ENCODE assay signal across 12 mouse cellular contexts in genomic region chr14:47634846-47635245, GRCm38 (mm10). TPM values are rescaled to one million over a fixed set of nuclear protein-coding genes. Genes with fewer than 3 reads are reported as not detected.
DNase-seq lines count a peak whose midpoint lies in the region; ATAC-seq and TF ChIP-seq lines count a peak whose summit lies in the region.
"Had no signal": no experiment of that assay in that cellular context is flagged by ENCODE, and none has a peak within 500 bp of the region (broad histone marks: within the 10 kb centered on the region; RNA-seq: fewer than 3 reads in every experiment).

No protein-coding gene starts in this region.

- peaks cover 35% of the 10 kb centered on the region for H3K4me1 ChIP-seq in heart, embryonic 10.5 days
- peaks cover 3% of the 10 kb centered on the region; the same call in 1 of the 2 replicates for H3K4me1 ChIP-seq in liver, adult 2 months (ENCODE audit: control insufficient read depth, insufficient read depth, low read length)
- H3K4me1 ChIP-seq in embryonic facial prominence, embryonic 13.5 days = peaks cover 21% of the 10 kb centered on the region
- H3K4me1 ChIP-seq in liver, embryonic 13.5 days (replicated peaks) = peaks cover 30% of the 10 kb centered on the region

- DNase-seq in heart, embryonic 10.5 days (ENCODE audit: low spot score) = no peak
- DNase-seq in heart, postnatal 36 days = no peak
- no peak for DNase-seq in liver, adult 2 months (ENCODE audit: extremely low read depth, low read depth, low spot score)
- no peak for DNase-seq in liver
- DNase-seq in liver, embryonic 13.5 days = no peak
- DNase-seq in spleen, postnatal 4 days (ENCODE audit: low spot score in 2 of 2) = no peak
- DNase-seq: cerebellum, adult 2 months; spleen, adult 18-20 months had no signal

- H3K27ac ChIP-seq in heart, embryonic 10.5 days = peak overlapping the region; percentile 78
- H3K27ac ChIP-seq in liver, adult 2 months (replicated peaks; ENCODE audit: insufficient read depth, low read depth, low read length) = peak overlapping the region; percentile 8; the same call in 1 of the 2 replicates
- no peak overlapping the region for H3K27ac ChIP-seq in embryonic facial prominence, embryonic 13.5 days
- no peak overlapping the region; the same call in 1 of the 2 replicates for H3K27ac ChIP-seq in liver, embryonic 13.5 days

- no peak for TF ChIP-seq CTCF in liver, adult 2 months (IDR thresholded peaks at IDR 0.05; ENCODE audit: low read depth, low read length)

- intact Hi-C loops in heart, postnatal 36 days (cut with DNase I) = no loop called here

- no peaks in the 10 kb centered on the region for H3K36me3 ChIP-seq in heart, embryonic 10.5 days
- no peaks in the 10 kb centered on the region for H3K36me3 ChIP-seq in liver, adult 2 months (ENCODE audit: control insufficient read depth, insufficient read depth, low read length)
- H3K36me3 ChIP-seq in embryonic facial prominence, embryonic 13.5 days = no peaks in the 10 kb centered on the region
- no peaks in the 10 kb centered on the region for H3K36me3 ChIP-seq in liver, embryonic 13.5 days

- 50% methylated on average over 7 of the region's 7 CpGs for WGBS in heart, embryonic 10.5 days
- WGBS in liver, adult 2 months = 74% methylated on average over 7 of the region's 7 CpGs
- WGBS in embryonic facial prominence, embryonic 13.5 days = 46% methylated on average over 7 of the region's 7 CpGs
- 45% methylated on average over 7 of the region's 7 CpGs for WGBS in liver, embryonic 13.5 days (ENCODE audit: insufficient replicate concordance)

- H3K79me2 ChIP-seq in liver, adult 2 months (ENCODE audit: control insufficient read depth, insufficient read depth, low read length) = no peaks in the 10 kb centered on the region

- H3K27me3 ChIP-seq in heart, embryonic 10.5 days (ENCODE audit: insufficient read depth, poor library complexity, severe bottlenecking) = no peaks in the 10 kb centered on the region
- H3K27me3 ChIP-seq in liver, adult 2 months (ENCODE audit: control insufficient read depth, insufficient read depth, low read length) = no peaks in the 10 kb centered on the region
- no peaks in the 10 kb centered on the region; the same call in 1 of the 2 replicates for H3K27me3 ChIP-seq in embryonic facial prominence, embryonic 13.5 days
- no peaks in the 10 kb centered on the region for H3K27me3 ChIP-seq in liver, embryonic 13.5 days

- ATAC-seq in embryonic facial prominence, embryonic 13.5 days (ENCODE audit: insufficient number of reproducible peaks, insufficient read depth, low FRiP score, low TSS enrichment, low read depth) = peak; percentile 37; the same call in 1 of the 2 replicates
- ATAC-seq in liver, embryonic 13.5 days (ENCODE audit: low read depth) = peak; percentile 34; the same call in 1 of the 2 replicates
- no peak for ATAC-seq in activated CD4-positive, CD25-positive, alpha-beta regulatory T cell, adult 4 months
- ATAC-seq: forebrain, embryonic 14.5 days; inflammation-experienced regulatory T-cells, adult 6 months had no signal

- H3K4me2 ChIP-seq in embryonic facial prominence, embryonic 13.5 days = peak overlapping the region; percentile 35
- H3K4me2 ChIP-seq in liver, embryonic 13.5 days = peak overlapping the region; percentile 6; the same call in 1 of the 2 replicates

- H3K9me3 ChIP-seq in heart, embryonic 10.5 days = no peaks in the 10 kb centered on the region
- H3K9me3 ChIP-seq in embryonic facial prominence, embryonic 13.5 days = no peaks in the 10 kb centered on the region
- H3K9me3 ChIP-seq in liver, embryonic 13.5 days (replicated peaks) = no peaks in the 10 kb centered on the region

- H3K9ac ChIP-seq in liver, adult 2 months (ENCODE audit: low read depth, low read length) = no peak overlapping the region
- no peak overlapping the region for H3K9ac ChIP-seq in embryonic facial prominence, embryonic 13.5 days
- no peak overlapping the region for H3K9ac ChIP-seq in liver, embryonic 13.5 days

- TF ChIP-seq POLR2A in liver, adult 2 months (IDR thresholded peaks at IDR 0.05; ENCODE audit: extremely low read depth, insufficient read depth, low read length) = no peak

- H3K4me3 ChIP-seq in heart, embryonic 10.5 days = 0 out of 2 replicates have a peak overlapping the region, but pooled peaks have one; percentile 7
- no peak overlapping the region for H3K4me3 ChIP-seq in liver, adult 2 months (ENCODE audit: insufficient read depth, low read depth, low read length)
- H3K4me3 ChIP-seq in embryonic facial prominence, embryonic 13.5 days = no peak overlapping the region
- H3K4me3 ChIP-seq in liver, embryonic 13.5 days (replicated peaks) = no peak overlapping the region

RNA-seq across cellular contexts. Expression of gene Ktn1, which starts 13.4 kb away (rescaled TPM):
- polyA plus RNA-seq in heart, embryonic 10.5 days (2016; fragmentation: Nextera tagmentation; extraction: Ambion mirVana) = 73.1 and 82.3 TPM in 2 replicates
- 100 to 1,000 TPM; 205 to 218 TPM for total RNA-seq in heart, postnatal 36 days (2021)
- 14.2 and 18.4 TPM in 2 replicates for total RNA-seq in liver, adult 2 months (2014; rRNA removed)
- 1.0 and 1.9 TPM in 2 replicates for polyA plus RNA-seq in liver, adult 2 months (2012; rRNA removed)
- 62.4 and 65.0 TPM in 2 replicates for polyA plus RNA-seq in embryonic facial prominence, embryonic 13.5 days (2015; fragmentation: Nextera tagmentation; extraction: Ambion mirVana)
- 14.0 and 20.2 TPM in 2 replicates for polyA plus RNA-seq in liver, embryonic 13.5 days (2015; fragmentation: Nextera tagmentation; extraction: Ambion mirVana)
- polyA plus RNA-seq in activated CD4-positive, CD25-positive, alpha-beta regulatory T cell, adult 4 months (2017; shearing (Covaris generic)) = 10 to 100 TPM; 51.3 to 63.1 TPM

Comparison
In these comparisons a context has a peak if more than half of its experiments do, and no peak if none do; other contexts are left out.
1. H3K27ac ChIP-seq: peak in heart, embryonic 10.5 days (single experiment) and liver, adult 2 months (single experiment); none in embryonic facial prominence, embryonic 13.5 days (single experiment) and liver, embryonic 13.5 days (single experiment).